Mouse (Mus musculus) granulocyte monocyte progenitor cell, adult 5-6 weeks (primary cell): Measurements from ENCODE around the gene Mphosph6. TPM values are rescaled to one million over a fixed set of nuclear protein-coding genes. Genes with fewer than 3 reads are reported as not detected.

Source experiments
- ATAC-seq: replicated peaks from 2 replicates; pipeline ENCODE4 v1.8.0; 2016; ENCODE audit warnings: mild to moderate bottlenecking, moderate TSS enrichment, inconsistent platforms; ENCODE audit not compliant: poor library complexity, severe bottlenecking
- total RNA-seq, 2 experiments: library from RNA; stranded (forward) in 1 of 2; stranded (reverse) in 1 of 2; fragments of 200-712, 200-1000 nt in 1 of 2; fragments of >200 nt in 1 of 2; fragmentation: Nextera tagmentation in 1 of 2; gene quantifications; 2 replicates each; pipeline ENCODE4 v1.2.3; 2014 to 2017

Mphosph6 gene
- total RNA-seq (2014; fragmentation: Nextera tagmentation) (50.6 and 57.8 TPM in 2 replicates), total RNA-seq (2017) (47.7 and 55.2 TPM in 2 replicates)

- peak; percentile 93 for ATAC-seq
Observed at GRCm38 (mm10) chr8:117801443-117802298, at the start of gene Mphosph6. TSS of gene Mphosph6 (minus strand) at chr8:117801943.

- ATAC-seq = no peak
Observed at GRCm38 (mm10) chr8:117850420-117850819, 48.7 kb upstream of the Mphosph6 start.

- no peak for ATAC-seq
Observed at GRCm38 (mm10) chr8:117847865-117848264, 46.1 kb upstream of the Mphosph6 start.

GRCm38 (mm10) chr8:117843694-117844093 is 42.0 kb upstream of the Mphosph6 start:
- no peak for ATAC-seq

- ATAC-seq = no peak
Observed at GRCm38 (mm10) chr8:117813524-117813923, 11.8 kb upstream of the Mphosph6 start.

- no peak for ATAC-seq
Observed at GRCm38 (mm10) chr8:117810676-117811075, 8.9 kb upstream of the Mphosph6 start.

GRCm38 (mm10) chr8:117805419-117805818 is 3.7 kb upstream of the Mphosph6 start:
- no peak for ATAC-seq

- ATAC-seq = no peak
Observed at GRCm38 (mm10) chr8:117802299-117802689, 551 bp upstream of the Mphosph6 start.

GRCm38 (mm10) chr8:117798066-117798465 is 3.7 kb downstream of the Mphosph6 start:
- no peak for ATAC-seq

- ATAC-seq = no peak
Observed at GRCm38 (mm10) chr8:117796464-117796863, 5.3 kb downstream of the Mphosph6 start.

- no peak for ATAC-seq
Observed at GRCm38 (mm10) chr8:117794581-117794980, 7.2 kb downstream of the Mphosph6 start.

GRCm38 (mm10) chr8:117792616-117793144 is 9.1 kb downstream of the Mphosph6 start:
- no peak for ATAC-seq

- ATAC-seq = no peak
Observed at GRCm38 (mm10) chr8:117786428-117786827, 15.3 kb downstream of the Mphosph6 start.

- no peak for ATAC-seq
Observed at GRCm38 (mm10) chr8:117783021-117783420, 18.7 kb downstream of the Mphosph6 start.

- ATAC-seq = no peak
Observed at GRCm38 (mm10) chr8:117781375-117782129, 20.2 kb downstream of the Mphosph6 start.

- ATAC-seq = no peak
Observed at GRCm38 (mm10) chr8:117779344-117779743, 22.4 kb downstream of the Mphosph6 start.

GRCm38 (mm10) chr8:117778531-117779322 is 23.0 kb downstream of the Mphosph6 start:
- no peak for ATAC-seq

- ATAC-seq = peak; percentile 62
Observed at GRCm38 (mm10) chr8:117776075-117776474, 25.7 kb downstream of the Mphosph6 start.

GRCm38 (mm10) chr8:117775626-117776025 is 26.1 kb downstream of the Mphosph6 start:
- ATAC-seq = no peak

- ATAC-seq = peak; percentile 46
Observed at GRCm38 (mm10) chr8:117772597-117772996, 29.1 kb downstream of the Mphosph6 start.
